Mouse (Mus musculus): ENCODE measurements around the gene Arhgef3.
A peak's percentile ranks its signal among the peaks of the same experiment; 100 is the strongest.

Arhgef3 gene

DNA sequence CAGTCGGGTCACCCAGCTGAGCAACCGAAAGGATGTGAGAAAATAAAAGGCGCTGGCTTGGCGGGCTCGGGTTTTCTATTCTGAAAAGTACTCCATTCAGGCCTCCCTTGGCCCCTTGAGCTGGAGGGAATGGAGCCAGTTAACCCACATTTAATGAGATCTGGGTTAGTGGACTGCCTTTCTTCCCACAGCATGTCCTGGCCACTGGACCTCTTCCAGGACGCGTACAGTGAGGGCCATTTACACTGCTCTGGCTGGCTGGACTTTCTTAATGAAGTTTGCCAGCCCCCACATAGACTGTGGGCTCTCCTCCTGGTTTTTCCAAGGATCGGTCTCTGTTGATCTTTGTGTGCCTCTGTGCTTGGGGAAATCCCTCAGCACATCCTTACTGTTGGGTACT, 52.1 kb downstream of the Arhgef3 start:
- DNase-seq, result peak; percentile 50 to 51

DNA sequence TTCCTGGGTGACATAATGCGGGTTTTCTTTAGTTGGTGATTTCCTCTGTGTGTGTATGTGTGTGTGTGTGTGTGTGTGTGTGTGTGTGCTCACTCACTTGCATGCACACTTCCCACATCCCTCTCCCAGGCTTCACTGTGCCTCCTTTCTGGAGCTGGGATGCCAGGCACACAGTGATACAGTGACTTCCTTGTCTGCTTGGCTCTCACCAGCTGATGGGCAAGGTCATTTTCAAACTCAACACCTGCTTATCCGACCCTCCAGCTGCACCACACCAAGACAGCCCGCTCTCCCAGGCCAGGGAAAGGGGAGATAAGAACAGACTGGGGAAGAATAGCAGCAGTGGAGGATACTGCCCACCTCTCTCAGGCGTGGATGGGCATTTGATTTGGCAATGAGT, 52.5 kb downstream of the Arhgef3 start:
- no peak for DNase-seq

DNA sequence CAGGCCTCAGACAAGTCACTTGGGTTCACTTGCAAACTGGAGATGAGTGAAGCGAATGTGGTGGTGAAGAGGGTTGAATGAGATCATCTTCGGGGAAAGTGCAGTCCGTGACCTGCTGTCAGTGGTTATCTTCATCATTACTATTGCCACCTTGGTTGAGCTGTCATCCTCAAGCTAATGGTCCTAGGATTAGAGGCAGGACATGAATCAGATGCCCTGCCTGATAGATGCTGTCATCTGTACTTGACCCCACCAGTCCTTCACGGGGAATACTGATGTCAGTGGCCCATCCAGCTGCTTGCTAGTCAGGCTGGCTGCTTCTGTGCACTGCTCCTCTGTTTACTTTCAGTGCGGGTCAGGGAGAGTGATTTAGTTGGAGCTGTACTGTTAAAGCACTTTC, 53.7 kb downstream of the Arhgef3 start:
- DNase-seq, result no peak

DNA sequence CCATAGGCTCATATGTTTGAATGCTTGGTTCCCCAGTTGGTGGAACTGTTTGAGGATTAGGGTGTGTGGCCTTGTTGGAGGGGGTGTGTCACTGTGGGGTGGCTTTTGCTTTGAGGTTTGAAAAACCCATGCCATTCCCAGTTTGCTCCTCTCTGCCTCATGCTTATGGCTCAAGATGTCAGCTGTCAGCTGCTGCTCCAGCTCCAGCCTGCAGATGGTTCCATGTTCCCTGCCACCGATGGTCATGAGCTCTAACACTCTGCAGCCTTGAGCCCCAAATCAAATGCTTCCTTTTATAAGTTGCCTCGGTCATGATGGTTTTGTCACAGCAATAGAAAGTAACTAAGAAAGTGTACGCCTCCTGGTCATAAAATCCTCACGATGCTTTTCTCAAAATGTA, 54.6 kb downstream of the Arhgef3 start:
- DNase-seq, result no peak

GRCm38 (mm10) chr14:27170421-27170820, 55.7 kb downstream of the Arhgef3 start:
- no peak for DNase-seq

DNA sequence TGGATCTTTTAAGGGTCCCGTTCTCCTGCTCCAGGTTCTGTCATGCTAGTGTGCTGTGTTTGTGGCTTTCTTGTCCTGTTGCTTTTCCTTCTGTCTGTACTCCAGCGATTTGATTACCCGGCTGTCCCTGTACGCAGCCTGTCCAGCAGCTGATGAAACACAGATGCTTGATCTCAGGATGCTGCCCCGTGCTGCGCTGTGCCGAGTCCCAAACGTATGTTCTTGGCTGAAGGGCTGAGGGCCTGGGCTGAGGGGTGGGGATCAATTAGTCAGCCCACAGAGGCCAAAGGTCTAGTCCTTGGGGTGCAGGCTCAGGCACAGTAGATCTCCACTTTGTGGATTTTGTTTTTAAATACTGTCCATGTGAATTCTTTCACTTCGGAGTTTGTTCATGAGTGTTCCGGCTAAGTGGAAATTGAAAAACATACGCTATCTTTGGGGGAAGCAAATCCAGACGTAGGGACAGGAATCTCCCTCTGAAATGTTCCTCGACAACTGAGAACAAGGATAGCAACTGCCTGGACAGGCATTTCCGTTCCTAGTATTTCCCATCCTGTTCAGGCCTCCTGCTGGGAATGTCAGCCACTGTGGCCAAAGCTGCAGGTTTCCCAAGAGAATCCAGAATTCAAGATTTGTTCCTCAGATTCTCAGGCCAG, 56.6 kb downstream of the Arhgef3 start:
- DNase-seq, result no peak

GRCm38 (mm10) chr14:27173178-27173803, 58.6 kb downstream of the Arhgef3 start:
- DNase-seq, result no peak

GRCm38 (mm10) chr14:27174188-27174786, 59.6 kb downstream of the Arhgef3 start:
- no peak for DNase-seq

DNA sequence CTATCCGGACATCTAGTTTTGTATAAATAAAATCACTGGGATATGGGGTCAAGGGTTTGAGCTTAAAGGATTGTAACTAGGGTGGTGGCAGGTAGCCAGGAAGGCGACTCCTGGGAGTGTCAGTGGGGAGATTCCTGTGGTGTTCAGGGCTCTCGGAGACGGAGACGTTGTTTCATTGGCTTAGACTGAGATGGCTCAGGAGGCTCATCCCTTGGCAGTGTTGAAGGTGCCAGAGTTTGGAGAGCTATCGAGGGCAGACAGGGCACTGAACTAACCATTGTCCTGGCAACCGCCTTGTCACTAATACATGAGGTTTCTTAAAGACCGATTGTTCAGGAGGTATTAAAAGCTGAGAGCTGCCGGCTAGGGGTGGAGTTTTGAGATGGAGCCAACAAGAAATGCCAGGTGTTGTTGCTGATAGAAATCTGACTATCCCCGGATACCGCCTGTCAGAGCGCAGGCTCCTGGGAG, 60.2 kb downstream of the Arhgef3 start:
- DNase-seq, result peak; percentile 20 to 42

DNA sequence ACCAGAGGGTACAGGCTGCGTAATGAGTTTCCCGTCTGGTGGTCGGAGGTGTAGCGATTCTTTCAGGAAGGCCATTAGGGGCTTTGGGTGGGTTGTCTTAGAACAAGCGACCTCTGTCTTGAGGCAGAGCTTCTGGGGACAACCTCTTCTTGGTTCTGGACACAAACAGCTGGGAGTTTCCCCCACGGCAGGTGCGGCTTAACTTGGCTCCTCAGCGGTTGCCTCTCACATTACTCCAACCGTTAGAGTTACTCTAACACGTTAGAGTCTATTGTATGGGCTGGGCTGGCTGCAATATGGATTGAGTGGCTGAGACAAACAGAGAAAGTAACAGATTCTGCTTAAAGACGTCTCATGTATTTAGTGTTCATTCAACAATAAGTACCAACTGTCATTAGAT, 60.6 kb downstream of the Arhgef3 start:
- DNase-seq, result no peak

DNA sequence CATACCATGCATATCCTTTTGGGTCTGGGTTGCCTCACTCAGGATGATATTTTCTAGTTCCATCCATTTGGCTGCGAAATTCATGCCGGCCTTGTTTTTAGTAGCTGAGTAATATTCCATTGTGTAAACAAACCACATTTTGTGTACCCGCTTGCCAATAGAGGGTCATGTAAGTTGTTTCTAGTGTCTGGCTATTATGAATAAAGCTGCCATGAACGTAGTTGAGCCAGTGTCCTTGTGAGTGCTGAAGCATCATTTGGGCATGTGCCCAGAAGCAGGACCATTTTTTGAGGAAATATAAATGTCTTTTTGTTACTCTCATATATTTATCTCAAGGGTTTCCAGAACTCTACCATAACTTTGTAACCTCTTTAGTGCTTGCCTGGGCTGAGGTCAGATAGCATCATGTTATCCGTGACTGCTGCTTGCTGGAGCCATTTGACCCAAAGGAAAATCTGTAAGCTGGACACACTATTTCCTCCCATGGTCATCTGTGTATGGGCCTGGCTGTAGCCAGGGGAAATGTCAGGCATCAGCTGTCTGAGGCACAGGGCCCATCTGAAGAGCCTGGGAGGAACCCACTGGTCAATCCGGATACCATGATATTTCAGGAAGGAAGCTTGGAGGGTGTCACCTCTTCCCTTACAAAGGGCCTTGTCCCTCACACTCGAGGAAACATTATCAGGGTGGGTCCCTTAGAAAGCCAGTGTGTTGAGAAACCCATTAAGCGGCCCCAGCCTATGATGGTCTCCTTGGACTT, 63.3 kb downstream of the Arhgef3 start:
- DNase-seq, result no peak

- peak; percentile 39 to 69 for DNase-seq
Measured at GRCm38 (mm10) chr14:27178560-27178920, 63.8 kb downstream of the Arhgef3 start.

DNA sequence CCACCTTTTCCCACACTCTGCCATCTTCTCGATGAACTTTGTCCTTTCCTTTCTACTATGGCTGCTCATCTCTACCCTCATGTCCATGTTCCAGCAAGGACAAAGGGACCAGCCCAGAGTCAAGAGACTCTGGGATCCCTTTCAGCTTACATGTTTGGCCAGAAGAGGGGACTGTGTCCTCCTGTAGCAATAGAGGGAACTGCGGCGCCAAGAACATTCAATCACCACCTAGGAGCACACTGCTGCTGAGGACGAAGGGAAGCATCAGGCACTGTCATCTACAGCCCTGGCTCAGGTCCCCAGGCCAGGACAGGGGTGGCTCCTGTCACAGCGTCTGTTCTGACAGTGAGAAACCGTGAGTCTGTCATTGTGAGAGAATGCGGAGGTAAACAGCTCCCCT, 65.1 kb downstream of the Arhgef3 start:
- no peak for DNase-seq

- DNase-seq, result no peak
Measured at GRCm38 (mm10) chr14:27182059-27182458, 67.4 kb downstream of the Arhgef3 start.

GRCm38 (mm10) chr14:27182646-27183438, 68.1 kb downstream of the Arhgef3 start:
- DNase-seq, result no peak

DNA sequence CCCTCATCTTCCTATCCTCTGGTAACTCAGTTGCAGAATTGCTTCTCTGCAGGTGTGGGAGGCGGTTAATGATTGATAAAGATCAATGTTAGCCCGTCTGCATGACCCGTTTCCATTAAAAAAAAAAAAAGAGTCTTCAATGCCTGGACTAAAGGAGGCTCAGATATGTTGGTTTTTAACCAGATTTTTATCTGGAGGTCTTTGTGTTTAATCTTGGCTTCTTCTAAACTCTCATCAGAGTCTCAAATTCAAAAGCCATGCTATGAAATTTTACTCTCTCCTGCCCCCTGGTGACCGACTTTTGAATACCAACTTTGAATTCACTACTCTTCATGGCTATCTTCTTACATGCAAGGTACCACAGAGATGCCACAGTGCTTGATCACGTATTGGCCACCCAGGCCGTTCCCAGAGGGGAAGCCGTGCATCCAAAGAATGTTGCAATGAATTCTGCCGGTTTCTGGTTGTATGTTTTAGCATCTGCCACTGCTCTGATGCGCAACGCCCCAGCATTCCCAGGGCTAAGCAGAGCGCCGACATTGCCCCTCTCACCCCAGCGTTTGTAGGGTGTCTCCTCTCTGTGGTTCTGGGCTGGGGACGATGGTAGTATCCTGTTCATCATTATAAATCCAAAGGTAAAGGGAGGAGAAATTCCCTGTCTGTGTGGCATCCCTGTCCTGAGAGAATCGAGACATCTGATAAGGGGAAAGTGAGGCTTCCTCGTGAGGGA, 69.0 kb downstream of the Arhgef3 start:
- DNase-seq, result peak; percentile 83 to 86

DNA sequence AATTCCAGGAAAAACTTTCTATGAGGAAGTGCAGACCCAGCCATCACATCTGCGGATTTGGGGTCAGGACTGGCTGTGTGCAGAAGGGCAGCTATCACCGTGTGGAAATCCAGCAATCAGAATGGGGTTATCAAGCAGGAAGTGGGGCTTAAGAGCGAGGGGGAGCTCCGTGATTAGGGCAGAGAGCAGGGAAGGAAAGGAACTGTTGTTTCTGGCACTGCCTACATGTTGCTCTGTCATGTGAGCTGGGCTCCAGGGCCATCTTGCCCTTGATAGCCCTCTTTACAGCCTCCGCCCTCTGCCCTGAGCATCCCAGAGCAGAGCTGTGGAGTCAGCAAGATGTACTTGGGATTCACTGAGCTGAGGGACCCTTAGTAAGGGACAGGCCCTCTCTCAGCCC, 71.2 kb downstream of the Arhgef3 start:
- DNase-seq, result no peak

DNA sequence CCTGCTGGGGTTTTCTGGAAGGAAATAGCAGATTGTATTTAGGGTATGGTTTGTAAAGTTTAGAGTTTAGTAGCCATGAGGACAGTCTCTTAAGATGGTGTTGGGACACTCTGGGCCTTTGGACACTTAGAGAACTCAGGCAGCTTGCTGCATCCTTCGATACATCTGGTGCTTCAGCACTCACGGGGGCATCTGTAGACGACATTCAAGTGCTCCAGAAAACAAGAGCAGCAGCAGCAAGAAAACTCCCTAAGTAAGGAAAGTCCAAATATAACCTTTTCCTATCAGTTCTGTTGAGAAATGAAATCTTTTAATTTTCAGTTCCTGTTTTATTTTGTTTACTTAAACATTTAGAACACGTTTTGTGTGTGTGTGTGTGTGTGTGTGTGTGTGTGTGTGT, 71.9 kb downstream of the Arhgef3 start:
- no peak for DNase-seq

- peak; percentile 90 to 91 for DNase-seq
Measured at GRCm38 (mm10) chr14:27187025-27187424, 72.3 kb downstream of the Arhgef3 start.

GRCm38 (mm10) chr14:27187885-27188284, 73.2 kb downstream of the Arhgef3 start:
- no peak for DNase-seq

DNA sequence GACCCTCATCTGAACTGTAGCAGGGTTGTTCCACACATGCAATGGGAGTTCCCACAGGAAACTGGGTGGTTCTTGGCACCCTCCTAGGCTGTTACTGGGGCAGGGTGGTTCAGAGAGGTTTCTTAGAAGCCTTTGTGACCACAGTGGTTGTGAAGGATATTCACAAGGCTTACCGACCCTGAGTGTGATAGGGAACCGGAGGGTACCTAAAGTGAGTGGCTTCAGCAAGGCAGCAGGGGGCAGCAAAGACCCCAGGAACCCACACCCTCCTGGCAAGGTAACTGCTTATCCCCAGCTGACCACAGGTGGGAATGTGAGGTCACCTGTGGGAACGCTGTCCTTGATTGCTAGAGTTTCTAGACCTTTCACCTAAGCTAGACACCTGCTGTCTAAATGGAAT, 77.8 kb downstream of the Arhgef3 start:
- DNase-seq, result peak; percentile 36 to 53

- DNase-seq, result no peak
Measured at GRCm38 (mm10) chr14:27196980-27197379, 82.3 kb downstream of the Arhgef3 start.
